Mouse (Mus musculus) ovary, postnatal 36 days (tissue): ENCODE results near the gene Gps2.
"Not testable (repeated sequence)": the region's sequence is repeated elsewhere in the genome, so short reads cannot be mapped to it uniquely, and the experiment has no call there.

Experiments
- DNase-seq: peaks from one replicate; pipeline ENCODE4 v3.0.0; 2022; ENCODE audit warnings: low spot score, mixed read lengths

The Gps2 gene

DNA sequence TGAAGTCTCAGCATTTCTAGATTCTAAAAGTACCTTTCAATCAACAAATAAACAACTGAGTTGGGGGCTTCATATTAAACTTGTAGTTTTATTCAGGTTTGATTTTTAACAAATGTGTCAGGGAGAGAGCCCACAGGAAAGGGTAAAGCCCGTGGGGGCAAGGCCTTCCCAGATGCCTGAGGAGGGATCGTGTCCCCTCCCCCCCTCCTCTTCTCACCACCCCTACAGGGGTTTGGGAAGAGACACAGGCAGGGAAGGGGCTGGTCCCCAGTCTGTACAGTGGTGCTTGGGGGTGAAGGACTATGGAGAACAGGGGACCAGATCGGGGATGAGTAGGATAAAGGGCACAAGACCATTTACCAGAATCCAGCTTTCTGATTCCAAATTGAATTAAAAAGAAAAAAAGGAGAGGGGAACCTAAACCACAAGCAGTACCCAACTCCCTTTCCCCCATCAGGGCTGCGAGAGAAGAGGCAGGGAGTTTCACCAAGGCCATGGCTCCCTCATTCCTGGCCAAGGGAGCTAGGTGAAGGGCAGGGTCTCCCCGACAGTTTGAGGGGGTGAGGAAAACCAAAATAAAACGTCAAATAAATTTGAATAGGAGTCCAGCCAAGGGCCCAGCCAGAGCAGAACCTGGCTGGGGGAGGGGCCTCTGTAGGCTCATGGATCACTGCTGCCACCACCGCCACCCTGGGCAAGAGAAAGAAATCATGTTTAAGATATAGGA, 3.1 kb downstream of the Gps2 start:
- DNase-seq, result not testable (repeated sequence)

DNA sequence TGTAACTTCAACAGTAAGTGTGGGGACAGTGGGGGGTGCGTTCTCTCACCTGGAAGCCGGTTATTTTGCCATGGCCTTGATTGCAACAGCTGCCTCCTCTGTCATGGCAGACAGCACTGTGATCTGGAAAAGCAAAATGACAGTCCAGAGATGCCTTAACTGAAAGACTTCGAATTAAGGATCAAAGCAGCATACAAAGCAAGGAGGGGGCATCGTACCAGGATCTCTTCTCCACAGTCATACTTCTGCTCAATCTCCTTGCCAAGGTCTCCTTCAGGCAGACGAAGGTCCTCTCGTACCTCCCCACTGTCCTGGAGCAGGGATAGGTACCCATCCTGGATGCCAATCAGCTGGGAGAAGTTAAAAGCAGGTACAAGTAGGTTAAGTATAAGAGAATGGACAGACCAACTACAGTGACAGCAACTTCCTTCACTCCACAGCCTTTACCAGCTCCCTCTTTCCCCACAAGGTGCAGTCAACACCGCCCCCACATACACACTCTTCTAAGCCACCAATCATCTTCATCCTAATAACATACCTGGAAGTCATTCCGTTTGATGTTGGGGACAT, 3.8 kb downstream of the Gps2 start:
- DNase-seq, result no peak

DNA sequence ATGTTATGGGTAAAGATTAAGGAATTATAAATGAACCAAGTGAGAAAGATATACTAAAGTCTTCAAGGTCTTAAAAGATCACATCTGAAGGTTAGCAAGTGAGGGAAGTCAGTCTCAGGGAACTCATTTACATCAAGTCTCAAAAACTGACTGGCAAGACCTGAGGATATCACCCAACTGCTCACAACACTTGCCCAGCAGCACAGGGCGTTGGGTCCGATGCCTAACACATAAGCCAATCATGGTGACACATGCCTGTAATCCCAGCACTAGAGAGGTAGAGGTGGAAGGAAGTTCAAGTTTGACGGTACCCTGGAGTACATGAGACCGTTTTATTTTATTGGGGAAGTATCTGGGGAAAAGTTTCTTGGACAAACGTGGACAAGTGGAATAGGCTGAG, 4.4 kb downstream of the Gps2 start:
- no peak for DNase-seq

DNA sequence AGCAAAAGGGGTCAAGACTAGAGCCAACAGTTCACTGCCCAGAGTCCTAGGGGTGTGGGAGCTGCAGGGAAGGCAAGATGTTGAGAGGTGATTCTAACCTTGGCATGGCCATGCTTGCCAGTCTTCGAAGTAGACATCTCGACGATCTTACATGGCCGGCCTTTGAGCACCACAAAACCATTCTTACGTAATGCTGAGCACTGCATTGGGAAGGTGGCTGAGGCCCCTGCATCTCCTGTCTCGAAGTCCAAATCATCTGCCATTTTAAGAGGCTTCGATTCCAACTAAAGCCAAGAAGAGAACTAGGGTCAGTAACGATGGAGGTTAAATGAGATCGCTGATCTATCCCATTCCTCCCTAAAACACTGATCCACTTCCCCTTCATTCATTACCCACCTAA, 5.4 kb downstream of the Gps2 start:
- DNase-seq, result no peak

DNA sequence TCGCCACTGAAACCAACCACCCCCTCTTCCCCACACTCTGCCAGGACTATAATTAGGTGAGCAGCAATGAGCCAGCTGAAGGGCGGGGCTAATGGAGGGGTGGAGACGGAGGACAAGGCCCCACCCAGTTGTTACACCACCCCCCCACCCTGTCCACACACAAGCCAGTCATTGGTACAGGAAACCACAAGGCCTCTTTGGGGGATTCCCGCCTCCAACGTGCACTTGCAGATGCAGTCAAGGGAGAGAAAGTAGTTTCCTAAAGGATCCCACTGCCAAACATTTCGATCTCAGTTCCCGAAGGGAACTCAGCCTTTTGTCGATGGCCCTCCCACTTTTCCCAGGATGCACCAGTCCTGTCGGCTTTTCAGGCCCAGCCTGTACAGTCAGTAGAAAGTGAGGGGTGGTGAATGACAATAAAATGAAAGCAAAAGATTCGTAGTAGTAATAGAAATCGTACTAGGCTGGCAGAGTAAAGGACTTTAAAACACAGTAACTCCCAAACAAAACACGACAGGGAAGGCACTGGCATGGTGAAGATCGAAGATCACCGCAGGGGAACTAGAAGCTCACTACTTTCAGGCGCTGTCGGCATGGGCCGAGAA, 6.1 kb downstream of the Gps2 start:
- DNase-seq, result peak; percentile 65

DNA sequence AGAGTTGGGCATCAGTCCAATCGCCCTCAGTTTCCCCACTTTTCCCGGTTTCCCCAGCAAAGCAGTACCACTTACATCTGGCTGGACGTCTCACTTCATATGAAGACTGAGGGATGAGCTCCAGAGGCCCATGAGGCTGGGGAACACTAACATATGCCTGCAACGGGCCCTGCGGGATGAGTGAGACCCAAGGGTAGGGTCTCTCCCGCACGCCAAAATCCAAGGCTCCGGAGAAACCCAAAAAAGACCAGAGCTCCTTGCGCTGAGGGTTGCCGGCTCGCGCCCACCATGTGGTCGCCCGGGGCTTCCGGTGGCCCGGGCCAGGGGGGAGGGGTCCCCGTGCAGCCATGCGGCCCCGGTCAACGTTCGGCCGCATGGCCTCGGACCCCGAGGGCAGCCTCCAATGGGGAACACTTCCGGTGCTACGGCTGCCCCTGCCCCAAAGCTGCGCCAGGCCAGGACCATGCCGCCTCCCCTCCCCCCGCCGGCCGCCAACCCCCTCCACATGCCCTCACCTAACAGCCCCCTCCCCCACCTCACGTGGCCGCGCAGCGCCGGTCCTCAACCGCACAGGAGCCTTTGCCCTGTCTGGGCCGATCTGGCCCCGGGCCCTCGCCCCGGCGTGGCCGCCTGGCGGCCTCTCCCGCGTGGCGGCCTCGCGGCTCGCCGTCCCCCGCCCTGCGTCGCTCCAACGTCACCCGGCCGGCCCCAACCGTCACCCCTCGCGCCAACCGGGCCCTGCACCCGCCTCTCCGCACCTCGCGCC, 6.8 kb downstream of the Gps2 start:
- DNase-seq, result peak; percentile 27

DNA sequence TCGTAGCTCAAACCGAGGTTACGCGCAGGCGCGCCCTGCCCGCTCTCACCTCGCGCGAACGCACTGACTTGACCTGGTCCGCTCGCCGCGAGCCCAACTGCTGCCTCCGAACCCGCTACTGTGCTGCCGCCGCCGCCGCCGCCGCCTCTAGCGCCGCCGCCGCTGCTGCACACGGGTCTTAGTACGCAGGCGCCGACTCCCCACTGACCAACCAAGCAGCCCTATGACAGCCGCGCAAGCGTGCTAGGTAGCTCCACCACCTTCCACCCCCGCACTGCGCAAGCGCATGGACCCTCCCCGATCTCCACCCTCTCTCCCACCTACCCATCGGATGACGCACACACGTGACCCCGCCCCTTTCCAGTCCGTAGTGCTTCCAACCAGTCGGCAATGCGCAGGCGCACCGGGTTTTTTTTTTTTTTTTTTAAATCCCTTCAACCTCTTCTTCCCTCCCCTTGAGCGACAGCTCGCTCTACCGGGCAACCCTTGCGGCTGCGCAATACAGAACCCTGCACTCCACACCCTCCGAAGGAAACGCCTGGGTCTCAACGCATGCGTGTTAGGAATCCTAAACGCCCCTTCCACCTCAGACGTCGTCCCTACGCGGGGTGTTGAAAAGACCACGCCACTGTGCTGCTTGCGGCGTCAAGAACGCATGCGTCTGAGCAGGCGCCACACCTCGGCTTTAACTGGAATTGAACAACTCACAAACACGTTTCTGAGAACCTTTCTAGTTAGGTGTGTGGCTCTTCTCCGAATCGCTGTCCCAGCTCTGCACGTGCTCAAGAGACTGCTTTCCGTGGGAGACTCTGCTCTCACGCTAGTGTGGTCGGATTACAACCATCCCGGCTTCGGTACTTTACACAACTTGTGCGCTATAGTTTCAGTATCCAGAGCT, 7.7 kb downstream of the Gps2 start, which contains the start of gene Eif5a:
Gene Eif5a, minus strand, starts transcription at position 845 of the 898 bp plus-strand sequence.
- peak; percentile 100 for DNase-seq

DNA sequence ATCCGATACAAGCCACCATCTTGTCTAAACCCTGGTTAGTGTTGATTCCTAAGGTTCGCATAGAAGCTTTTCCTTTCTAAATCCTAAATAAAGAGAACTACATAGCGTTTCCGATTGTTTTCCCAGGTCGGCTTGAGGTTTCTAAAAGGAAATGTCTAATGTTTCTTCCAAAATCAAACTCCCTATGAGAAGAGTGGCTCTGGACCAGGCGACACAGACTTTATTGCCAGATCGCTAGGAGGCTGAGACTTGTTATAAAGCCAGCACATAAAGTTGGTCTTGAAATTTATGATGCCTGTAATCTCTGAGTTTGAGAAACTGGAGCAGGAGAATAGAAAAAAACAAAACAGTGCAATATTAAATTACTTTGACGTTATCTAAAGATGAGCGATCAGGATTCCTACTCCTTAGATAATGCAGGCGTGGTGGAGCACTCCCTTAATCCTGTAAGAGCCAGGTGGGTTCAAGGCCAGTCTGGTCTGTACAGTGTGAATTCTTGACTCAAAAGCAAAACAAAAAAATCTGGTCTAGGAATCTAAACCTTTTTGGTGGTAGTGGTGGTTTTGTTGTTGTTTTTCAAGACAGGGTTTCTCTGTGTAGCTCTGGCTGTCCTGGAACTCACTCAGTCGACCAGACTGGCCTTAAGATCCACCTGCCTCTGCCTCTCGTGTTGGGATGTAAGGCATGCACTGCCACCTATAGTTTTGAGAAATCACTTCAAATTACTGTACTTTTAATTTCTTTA, 8.5 kb downstream of the Gps2 start:
- no peak for DNase-seq

DNA sequence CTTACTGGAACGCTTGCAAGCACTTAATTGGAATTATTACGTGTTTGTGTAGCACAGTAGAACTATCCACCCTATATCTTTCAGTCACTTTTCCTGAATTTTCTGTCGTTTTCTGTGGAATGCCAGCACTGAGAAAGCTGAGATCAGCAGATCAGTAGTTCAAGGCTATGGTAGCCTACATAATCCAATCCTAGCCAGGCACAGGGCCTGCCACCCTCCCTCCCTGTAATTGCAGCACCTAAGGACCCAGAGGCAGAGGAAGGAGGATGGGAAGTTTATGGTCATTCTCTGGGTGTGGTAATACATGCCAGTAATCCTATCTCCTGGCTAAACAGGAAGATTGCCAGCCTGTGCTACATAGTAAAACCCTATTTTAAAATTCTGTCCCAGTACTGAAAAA, 9.1 kb downstream of the Gps2 start:
- no peak for DNase-seq

DNA sequence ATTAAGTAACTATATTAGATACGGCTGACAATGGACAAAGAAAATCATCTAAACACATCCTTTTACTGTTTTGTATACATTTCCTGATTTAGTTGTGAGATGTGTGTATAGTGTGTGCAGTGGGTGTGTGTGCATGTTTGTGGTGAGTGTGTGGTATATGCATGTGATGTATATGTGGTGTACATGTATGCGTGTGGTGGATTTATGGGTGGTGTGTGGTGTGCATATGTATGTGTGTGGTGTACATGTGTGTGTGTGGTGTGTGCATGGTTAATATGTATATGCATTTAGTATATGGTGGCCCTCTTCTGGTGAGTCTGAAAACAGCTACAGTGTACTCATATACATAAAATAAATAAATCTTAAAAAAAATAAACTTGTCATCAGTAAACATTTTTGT, 13.8 kb downstream of the Gps2 start:
- DNase-seq, result no peak

DNA sequence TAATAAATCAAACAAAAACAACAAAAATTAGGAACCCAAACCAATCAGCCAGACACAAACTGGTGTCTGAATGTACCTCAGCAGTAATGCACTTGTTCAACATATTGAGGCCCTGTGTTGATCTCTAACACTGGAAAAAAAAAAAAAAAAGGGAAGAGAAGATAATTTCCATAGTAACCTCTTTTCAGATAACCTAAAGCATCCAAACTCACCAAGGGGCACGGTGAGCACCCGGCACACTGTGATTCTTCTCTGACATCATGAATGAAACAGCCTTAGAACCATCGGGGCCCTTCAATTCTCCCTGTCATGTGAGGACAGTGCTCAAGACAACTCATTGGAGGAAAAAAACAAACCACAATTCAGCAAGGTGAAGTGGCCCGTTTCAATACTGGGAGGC, 16.0 kb downstream of the Gps2 start:
- DNase-seq, result no peak

DNA sequence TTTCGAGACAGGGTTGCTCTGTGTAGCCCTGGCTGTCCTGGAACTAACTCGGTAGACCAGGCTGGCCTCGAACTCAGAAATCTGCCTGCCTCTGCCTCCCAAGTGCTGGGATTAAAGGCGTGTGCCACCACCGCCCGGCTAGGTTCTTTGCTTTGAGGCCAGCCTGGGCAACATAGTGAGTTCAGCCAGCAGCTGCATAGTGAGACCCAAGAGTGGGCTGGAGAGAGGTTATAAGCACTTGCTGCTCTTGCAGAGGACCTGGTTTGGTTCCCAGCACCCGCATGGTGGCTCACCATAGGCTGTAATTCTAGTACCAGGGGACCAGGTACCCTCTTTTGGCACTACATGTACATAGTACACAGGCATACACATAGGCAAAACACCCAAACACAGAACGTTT, 16.5 kb downstream of the Gps2 start:
- not testable (repeated sequence) for DNase-seq

DNA sequence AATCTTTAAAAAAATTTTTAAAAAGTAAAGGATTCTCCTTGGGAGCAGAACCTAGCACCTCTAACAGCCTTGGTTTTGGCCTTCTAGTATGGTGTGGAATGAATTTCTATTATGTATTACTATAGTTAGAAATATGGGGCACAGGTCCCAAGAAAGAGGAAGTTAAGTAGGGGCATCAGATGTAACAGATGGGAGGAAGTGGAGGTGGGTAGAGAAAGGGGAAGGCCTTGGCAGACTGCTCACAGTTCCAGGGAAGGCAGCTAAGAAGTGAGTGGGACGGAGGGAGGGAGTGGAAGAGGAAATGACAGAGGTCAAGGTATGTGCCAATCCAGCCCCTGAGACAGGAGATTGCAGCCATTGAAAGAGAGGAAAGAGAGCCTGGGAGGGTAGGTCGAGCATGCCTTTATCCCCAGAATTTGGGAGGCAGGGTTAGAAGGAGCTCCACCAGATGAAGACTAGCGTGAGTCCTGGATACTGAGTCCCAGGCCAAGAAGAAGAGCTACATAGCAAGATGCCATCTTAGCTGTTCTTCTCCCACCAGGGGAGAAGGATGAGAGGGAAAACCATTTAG, 17.4 kb downstream of the Gps2 start:
- DNase-seq, result no peak

DNA sequence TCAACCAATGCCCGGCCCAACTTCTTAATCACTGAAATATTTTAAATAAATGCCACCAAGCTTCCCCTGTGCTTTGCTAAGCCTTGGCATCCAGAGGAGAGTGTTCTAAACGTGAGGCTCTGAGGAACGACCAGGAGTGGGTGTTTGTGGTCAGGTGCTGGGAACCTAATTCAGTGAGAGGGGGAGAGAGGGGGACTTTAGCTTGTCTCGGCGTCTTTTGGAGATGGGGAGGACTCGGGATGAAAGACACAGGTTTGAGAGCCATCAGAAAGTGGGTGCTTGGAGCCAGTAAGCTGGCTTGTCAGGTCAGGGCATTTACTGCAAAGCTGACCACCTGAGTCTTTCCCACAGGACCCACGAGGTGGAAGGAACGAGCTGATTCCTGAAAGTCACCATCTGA, 18.1 kb downstream of the Gps2 start:
- DNase-seq, result no peak

DNA sequence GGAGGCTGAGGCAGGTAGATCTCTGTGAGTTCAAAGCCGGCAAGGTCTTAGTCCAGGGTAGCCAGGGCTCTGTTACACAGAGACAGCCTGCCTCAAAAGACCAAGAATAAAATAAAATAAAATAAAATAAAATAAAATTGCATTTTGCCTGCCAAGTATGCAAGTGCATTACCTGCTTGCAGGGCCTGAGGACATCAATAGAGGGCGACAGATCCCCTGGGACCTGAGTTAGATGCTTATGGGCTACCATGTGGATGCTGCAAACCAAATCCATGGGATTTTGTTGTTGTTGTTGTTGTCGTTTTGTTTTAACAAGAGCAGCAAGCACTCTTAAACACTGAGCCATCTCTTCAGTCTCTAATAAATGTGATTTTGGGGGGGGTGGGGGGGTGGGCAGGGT, 18.6 kb downstream of the Gps2 start:
- no peak for DNase-seq

DNA sequence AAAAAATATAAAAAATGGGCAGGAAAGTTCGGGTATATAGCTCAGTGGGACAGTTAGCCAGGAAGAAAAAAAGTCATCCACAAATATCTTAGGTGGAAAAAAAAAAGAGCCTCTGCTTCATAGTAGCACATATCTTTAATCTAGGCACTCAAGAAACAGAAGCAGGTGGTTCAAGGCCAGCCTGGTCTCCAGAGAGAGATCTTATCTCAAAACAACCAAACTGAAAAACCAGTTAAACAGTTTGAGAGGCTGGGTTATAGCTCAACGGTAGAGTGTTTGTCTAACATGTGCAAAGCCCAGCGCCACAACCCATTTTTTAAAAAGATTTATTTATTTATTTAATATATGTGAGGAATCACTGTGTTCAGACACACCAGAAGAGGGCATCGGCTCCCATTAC, 19.4 kb downstream of the Gps2 start:
- DNase-seq, result no peak

DNA sequence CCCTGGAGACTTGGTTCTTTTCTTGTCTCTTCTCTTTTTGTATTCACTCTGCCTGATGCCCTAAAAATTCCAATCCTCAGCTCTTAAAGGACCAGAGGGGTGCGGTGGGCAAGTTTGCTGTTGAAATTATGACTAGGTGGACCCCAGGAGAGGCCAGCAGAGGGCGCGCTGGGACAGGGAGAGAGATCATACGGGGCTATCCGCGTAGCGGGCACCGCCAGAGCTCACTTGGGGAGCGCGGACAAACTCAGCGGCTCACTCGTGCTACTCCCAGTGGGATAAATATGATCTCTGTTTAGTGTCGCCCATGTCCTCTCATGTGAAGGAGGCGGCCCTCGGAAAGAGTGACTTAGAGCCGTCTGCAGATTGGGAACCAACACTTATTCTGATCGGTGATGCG, 20.5 kb downstream of the Gps2 start:
- peak; percentile 91 for DNase-seq

DNA sequence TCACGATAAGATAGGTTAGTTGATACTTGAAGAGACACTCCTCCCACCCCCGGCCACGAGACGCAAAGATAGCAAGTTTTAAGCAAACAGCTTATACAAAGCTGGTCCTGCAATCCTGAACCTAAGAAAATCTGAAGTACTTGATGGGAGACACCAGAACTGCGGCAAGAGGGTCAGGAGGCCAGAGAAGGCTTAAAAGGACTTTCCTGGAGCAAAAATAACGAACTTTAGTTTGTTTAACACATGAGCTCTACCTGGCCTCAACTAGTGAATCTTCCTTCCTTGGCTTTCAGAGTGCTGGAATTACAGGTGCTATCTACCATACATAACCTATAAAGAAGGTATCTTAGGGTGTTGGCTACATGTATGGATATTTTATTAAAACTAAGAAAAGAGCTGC, 21.0 kb downstream of the Gps2 start:
- DNase-seq, result no peak

DNA sequence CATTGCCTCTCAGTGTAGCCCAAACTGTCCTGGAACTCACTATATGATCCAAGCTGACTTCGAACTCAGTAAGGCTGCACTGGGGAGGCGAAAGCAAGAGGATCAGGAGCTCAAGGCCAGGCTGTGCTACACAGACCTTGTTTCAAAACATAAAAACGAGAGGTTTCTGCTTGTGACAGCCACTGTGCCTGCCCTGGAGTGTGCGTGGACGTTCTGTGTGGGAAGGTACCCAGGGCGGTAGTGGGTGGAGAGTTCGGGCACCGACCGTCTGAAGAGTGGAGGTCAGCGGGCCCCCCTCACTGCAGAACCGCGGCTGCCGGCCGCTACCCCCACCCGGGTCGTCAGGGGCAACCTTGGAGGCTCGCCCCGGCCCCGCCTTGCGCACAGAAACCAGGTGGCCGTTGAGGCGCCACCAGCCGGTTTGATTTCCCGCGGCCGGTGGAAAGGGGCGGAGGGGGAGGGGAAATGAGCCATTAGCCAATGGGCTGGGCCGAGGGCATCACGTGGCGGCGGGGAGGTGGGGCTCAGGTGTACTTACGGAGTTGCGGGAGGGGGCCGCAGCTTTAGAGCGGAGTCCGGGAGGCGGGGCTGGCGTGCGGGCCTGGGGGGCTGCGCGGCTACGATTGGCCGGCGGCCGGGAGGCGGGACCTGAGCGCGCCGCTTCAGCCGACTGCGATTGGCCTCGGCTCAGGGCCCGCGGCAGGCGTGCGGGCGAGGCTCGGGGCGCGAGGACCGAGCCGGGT, 21.6 kb downstream of the Gps2 start, which contains the start of gene Ybx2:
Gene Ybx2, plus strand, starts transcription at position 660 of the 743 bp plus-strand sequence.
- peak; percentile 82 for DNase-seq

DNA sequence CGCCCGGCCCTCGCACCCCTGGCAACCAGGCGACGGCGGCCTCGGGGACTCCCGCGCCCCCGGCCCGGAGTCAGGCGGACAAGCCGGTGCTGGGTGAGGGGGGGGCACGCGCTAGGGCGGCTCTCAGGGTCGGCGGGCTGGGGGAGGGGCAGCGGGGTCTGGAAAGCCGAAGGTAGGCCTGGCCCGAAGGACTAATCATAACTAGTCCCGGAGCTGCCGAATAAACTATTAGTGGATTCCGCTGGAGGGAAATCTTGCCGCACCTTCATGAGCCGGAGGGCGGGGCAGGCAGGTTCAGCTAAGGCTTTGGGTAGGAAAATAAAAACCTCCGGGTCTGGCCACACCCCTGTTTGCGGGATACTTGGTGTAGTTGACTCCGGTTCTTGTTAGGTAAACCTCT, 22.5 kb downstream of the Gps2 start:
- DNase-seq, result peak; percentile 20
